Mouse (Mus musculus): ENCODE data around the gene Sephs2.

Gene Sephs2
- long read RNA-seq, experiment 1, transcript Sephs2-201 (1 exons, 2,177 nt): major isoform, 103 of 103 reads
- long read RNA-seq, experiment 1, partial matches to known transcripts: 0 of 103 reads
- long read RNA-seq, experiment 1, other reads (novel, unspliced or antisense): 0 of 103 reads
- long read RNA-seq, experiment 2, transcript Sephs2-201 (1 exons, 2,177 nt): major isoform, 53 of 53 reads
- long read RNA-seq, experiment 2, partial matches to known transcripts: 0 of 53 reads
- long read RNA-seq, experiment 2, other reads (novel, unspliced or antisense): 0 of 53 reads

GRCm38 (mm10) chr7:127273925-127274789 is at the start of gene Sephs2:
Gene Sephs2 (minus strand): TSS chr7:127274055.
- intact Hi-C loops (cut with DNase I): no loop called here

DNA sequence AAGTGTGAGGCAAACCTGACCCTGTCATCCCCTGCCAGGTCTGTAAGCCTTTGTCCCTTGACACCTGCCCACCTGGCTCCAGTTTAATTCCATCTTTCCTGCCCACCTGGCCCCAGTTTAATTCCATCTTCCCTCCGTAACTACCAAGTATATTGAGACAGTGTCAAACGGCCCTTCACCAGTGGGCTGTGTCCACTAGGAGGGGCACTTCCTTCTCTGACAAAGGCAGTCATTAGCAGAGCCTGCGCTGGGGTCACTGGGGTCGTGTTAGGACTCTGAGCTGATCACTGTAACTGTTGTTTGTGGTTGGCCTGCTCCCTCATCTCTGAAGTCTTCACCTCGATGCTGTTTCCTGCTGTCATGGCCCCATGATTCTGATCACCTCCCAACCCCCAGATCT is 48.2 kb upstream of the Sephs2 start:
- intact Hi-C loops (cut with DNase I): no loop called here

- intact Hi-C loops (cut with DNase I): no loop called here
Measured at GRCm38 (mm10) chr7:127321106-127321505, 47.3 kb upstream of the Sephs2 start.

- intact Hi-C loops (cut with DNase I): no loop called here
Measured at GRCm38 (mm10) chr7:127313912-127314311, 40.1 kb upstream of the Sephs2 start.

DNA sequence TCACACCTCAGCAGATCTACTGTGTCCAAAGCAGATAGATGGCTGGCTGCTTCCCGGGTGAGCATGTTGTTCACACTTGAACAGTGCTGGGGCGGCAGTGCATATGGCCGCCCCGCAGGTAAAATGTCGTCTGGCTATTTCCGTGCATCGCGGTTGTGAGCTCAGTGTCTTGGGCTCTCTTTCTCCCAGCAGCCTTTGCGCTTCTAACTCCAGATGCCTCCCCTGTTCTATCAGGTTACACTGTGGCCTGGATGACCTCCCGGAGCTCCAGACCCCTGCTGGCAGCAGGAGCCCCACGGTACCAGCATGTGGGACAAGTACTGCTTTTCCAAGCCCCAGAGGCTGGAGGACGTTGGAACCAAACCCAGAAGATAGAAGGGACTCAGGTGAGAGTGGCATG is 36.1 kb upstream of the Sephs2 start:
- intact Hi-C loops (cut with DNase I): no loop called here

DNA sequence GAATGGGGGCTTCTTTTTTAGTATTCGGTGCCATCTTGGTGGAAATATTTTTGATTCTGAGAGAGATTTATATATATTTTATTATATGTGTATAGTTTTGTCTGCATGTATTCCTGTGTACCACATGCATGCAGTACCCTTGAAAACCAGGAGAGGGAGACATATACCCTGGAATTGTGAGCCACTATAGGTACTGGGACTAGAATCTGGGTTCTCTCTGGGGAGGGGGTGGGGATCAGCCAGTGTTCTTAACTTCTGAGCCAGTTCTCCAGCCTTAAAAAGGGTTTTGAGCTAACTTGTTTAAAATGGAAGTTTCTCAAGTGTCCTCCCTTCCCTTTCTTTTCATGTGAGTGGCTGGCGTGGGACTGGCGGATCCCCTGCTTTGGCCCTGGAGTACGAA is 35.0 kb upstream of the Sephs2 start:
- intact Hi-C loops (cut with DNase I): no loop called here

GRCm38 (mm10) chr7:127308431-127308830 is 34.6 kb upstream of the Sephs2 start:
- intact Hi-C loops (cut with DNase I): no loop called here

DNA sequence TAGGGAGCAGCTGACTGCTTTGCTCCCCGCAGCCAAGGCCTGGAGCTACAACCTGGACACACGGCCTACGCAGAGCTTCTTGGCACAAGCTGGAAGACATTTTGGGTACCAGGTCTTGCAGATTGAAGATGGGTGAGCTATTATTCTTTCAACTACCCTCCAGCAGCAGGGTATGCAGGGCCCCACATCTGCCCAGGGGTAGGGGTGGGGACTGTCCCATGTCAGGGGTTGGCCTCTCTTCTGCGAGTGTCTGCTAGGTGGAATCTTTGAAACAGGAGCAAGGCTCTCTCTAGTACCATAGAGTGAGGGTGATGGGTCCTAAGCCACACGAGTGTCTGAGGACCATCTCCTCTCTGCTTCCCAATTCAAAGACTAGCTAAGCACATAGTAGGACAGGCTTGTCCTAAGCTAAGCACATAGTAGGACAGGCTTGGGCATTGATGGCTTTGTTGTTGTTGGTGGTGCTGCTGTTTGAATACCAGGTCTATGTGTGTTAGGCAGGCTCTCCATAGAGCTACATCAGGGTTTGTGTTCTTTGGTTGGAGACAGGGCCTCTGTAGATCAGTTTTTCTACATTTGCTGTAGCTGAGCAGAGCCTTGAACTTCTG is 23.8 kb upstream of the Sephs2 start:
- intact Hi-C loops (cut with DNase I): no loop called here

GRCm38 (mm10) chr7:127296786-127297555 is 23.1 kb upstream of the Sephs2 start:
- intact Hi-C loops (cut with DNase I): no loop called here

GRCm38 (mm10) chr7:127296098-127296497 is 22.2 kb upstream of the Sephs2 start, which contains the start of gene Itgal:
Gene Itgal (plus strand): TSS chr7:127296260.
- intact Hi-C loops (cut with DNase I): no loop called here

- intact Hi-C loops (cut with DNase I): no loop called here
Measured at GRCm38 (mm10) chr7:127290142-127290541, 16.3 kb upstream of the Sephs2 start.

- intact Hi-C loops (cut with DNase I): no loop called here
Measured at GRCm38 (mm10) chr7:127289306-127289705, 15.5 kb upstream of the Sephs2 start.

- intact Hi-C loops (cut with DNase I): no loop called here
Measured at GRCm38 (mm10) chr7:127287940-127288339, 14.1 kb upstream of the Sephs2 start.

DNA sequence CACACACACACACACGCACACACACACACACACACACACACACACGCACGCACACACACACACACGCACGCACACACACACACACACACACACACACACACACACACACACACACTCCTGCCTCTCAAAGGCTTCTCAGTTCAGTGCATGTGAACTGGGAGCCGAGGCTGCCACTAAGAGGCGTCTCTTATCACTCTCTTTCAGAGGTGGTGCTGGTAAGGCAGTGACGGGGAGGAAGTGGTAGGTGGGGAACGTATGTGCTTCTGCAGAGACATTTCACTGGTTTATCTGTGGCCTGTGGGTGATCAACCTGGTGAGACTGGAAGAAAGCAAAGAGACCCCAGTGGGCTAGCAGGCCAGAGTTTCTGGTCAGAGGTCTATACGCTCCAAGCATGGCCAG is 11.3 kb upstream of the Sephs2 start:
- intact Hi-C loops (cut with DNase I): no loop called here

DNA sequence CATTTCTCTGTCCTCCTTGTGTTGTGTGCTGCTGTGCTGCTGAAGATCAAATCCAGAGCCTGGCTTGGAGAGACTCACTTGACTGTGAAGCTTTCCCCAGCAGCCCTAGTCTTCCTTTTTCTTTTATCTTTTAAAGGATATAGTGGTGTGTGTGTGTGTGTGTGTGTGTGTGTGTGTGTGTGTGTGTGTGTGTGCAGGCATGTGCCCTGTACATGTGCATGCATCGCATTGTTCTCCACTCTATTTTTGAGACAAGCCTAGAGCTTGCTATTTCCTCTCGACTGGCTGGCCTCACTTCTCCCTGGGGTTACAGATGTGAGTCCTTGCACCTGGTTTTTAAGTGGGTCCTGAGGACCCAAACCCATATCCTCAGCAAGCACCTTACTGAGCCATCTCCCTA is 8.3 kb upstream of the Sephs2 start:
- intact Hi-C loops (cut with DNase I): no loop called here

DNA sequence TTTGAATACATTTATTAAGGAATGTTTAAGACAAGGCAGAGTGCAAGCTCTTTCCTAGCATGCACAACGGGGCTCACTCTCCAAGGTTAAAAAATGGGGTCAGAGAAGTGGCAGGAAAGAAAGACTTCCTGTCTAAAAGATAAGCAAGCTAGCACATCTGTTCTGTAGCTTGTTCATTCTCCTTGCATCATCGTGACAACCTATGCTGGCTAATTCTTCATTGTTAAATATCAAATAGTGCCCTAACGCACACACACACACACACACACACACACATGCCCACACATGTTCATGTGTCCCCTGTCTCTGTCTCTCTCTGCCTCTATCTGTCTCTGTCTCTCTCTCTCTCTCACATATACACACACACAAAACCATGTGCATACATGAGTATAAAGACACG is 7.3 kb upstream of the Sephs2 start:
- intact Hi-C loops (cut with DNase I): no loop called here

DNA sequence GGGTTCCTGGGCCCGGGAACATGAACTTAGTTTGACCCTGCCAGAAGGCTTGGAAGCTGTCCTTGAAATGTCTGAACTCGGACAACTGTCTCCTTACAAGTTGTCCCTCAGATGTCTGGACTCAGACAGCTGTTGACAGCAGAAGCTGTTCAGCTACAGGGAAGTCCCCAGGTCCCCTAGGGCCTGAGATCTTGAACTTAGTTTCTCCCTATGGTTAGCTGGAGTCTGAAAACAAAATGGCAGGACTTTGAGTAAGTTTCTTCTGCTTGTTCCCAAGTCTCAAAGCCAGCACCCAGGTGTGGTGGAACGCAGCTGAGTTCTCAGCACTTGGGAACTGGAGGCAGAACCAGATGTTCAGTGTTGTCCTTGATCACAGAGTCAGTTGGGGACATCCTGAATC is 6.2 kb upstream of the Sephs2 start:
- intact Hi-C loops (cut with DNase I): no loop called here

DNA sequence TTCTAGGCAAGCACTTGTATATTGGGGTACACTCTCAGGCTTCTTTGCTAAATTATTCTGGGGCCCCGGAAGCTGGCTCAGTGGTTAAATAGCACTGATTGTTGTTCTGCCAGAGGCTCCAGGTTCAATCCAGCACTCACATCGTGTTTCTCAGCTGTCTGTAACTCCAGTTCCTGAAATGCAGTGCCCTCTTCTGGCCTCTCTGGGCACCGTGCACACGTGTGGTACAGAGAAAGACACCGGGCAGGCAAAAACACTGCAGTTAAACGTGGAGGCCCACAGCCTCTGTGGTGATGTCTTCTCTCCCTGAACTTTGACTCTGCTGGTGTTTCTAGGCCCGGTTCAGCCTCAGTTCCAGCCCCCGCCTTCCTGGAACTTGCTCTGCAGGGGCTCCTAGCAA is 4.5 kb upstream of the Sephs2 start:
- intact Hi-C loops (cut with DNase I): no loop called here

GRCm38 (mm10) chr7:127276519-127276961 is 2.7 kb upstream of the Sephs2 start:
- intact Hi-C loops (cut with DNase I): no loop called here

DNA sequence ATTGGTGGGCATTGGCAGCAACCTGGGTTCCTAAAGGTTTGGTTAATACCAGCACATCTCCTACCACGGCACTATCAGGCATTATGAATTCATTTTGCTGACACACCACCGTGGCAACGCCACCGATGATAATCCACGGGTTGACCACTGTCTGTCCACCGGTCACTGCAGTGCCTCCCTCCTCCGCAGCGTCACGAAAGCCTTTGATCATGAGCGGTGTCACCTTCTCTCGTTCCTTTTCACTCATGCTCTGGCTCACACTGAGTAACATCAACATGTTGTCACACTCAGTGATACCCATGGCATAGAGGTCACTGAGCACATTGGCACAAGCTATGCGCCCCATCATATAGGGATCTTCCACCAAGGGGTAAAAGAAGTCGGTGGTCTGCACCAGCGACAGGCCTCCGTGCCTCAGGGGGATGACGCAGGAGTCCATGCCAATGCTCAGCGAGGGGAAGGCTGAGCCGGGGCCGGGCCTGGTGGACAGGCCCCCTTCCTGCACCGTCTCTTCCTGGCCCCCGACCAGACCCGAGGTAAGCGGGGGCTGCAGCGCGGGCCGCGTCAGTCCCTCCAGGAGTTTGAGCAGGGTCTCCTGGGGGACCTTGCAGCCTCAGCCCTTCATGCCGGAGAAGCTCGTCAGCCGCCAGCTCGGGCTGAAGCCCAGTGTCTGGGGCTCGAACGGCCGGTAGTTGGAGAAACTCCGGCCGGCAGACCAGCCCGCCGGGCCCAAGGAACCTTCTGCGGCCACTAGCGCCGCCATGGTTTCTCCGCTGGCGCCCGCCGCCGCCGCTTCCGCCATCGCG is 534 bp downstream of the Sephs2 start:
- intact Hi-C loops (cut with DNase I): no loop called here

DNA sequence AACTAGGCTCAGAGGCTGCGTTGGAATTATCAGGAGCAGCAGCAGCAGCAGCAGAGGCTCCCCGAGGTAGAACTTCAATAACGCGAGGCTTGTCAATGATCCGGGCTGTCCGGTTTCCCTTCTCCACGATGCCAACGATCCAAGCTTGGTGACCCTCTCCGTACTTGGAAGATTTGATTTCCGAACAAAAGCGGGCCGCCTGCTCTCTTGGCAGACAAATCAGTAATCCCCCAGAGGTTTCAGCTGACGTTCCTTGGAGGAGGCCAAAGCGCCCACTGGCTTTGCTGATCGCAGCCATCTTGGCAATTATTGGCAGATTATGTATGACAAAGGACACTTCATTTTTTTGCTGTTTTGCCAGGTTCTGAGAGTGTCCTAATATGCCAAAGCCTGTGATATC is 1.3 kb downstream of the Sephs2 start:
- intact Hi-C loops (cut with DNase I): no loop called here

Data from adrenal gland (tissue).